Mouse (Mus musculus) stomach, postnatal 0 days (tissue): ENCODE data around the gene Vmn1r23. TPM values are rescaled to one million over a fixed set of nuclear protein-coding genes. Genes with fewer than 3 reads are reported as not detected.
"Not testable (repeated sequence)": the region's sequence is repeated elsewhere in the genome, so short reads cannot be mapped to it uniquely, and the experiment has no call there.

Experiments
- ATAC-seq: fragments of 200-750 bp; cut with Nextera tagmentation; 2 replicates; pipeline ENCODE4 v1.8.0; 2017; ENCODE audit not compliant: low FRiP score, low TSS enrichment
- DNase-seq: peaks from one replicate; pipeline ENCODE4 v3.0.0-alpha.2; 2016; ENCODE audit warnings: low spot score
- H3K27ac ChIP-seq: fragments of 300-500 bp; sonication (generic); replicated peaks from 2 replicates; pipeline ENCODE4 v1.5.1; 2014; ENCODE audit warnings: mild to moderate bottlenecking, control low read depth
- H3K27me3 ChIP-seq: fragments of 300-500 bp; sonication (generic); 2 replicates; pipeline ENCODE4 v1.6.1; 2014; ENCODE audit warnings: low read length; ENCODE audit not compliant: control insufficient read depth, insufficient read depth
- H3K36me3 ChIP-seq: fragments of 300-500 bp; sonication (generic); 2 replicates; pipeline ENCODE4 v1.6.1; 2014; ENCODE audit warnings: low read length, mixed read lengths; ENCODE audit not compliant: control insufficient read depth, insufficient read depth
- H3K4me1 ChIP-seq: fragments of 300-500 bp; sonication (generic); replicated peaks from 2 replicates; pipeline ENCODE4 v1.6.1; 2014; ENCODE audit warnings: antibody characterized with exemption; ENCODE audit not compliant: control insufficient read depth, insufficient read depth
- H3K4me2 ChIP-seq: fragments of 300-500 bp; sonication (generic); replicated peaks from 2 replicates; pipeline ENCODE4 v1.6.1; 2014; ENCODE audit warnings: low read depth, mild to moderate bottlenecking, control low read depth, moderate library complexity
- H3K4me3 ChIP-seq: fragments of 300-500 bp; sonication (generic); 2 replicates; pipeline ENCODE4 v1.5.1; 2014; ENCODE audit warnings: low read depth, low read length, control low read depth
- H3K9ac ChIP-seq: fragments of 300-500 bp; sonication (generic); 2 replicates; pipeline ENCODE4 v1.6.1; 2014; ENCODE audit warnings: mild to moderate bottlenecking, low read length, control low read depth, mixed read lengths
- H3K9me3 ChIP-seq: fragments of 300-500 bp; sonication (generic); 2 replicates; pipeline ENCODE4 v1.6.1; 2016; ENCODE audit warnings: low read length; ENCODE audit not compliant: control insufficient read depth
- CTCF ChIP-seq: IDR thresholded peaks from 2 replicates; pipeline ENCODE4 v1.5.1; 2016; ENCODE audit warnings: antibody characterized with exemption, low read depth, mild to moderate bottlenecking, moderate library complexity
- EP300 ChIP-seq: optimal IDR thresholded peaks from 2 replicates; pipeline ENCODE3; 2016; ENCODE audit warnings: antibody characterized with exemption
- WGBS: fragments of 180-500 bp; shearing (Covaris S2); extraction: QIAGEN DNeasy Blood & Tissue Kit; methylation state at CpG from one replicate; pipeline ENCODE4 v1.1.7; 2014; 5-methylcytosine and 5-hydroxymethylcytosine counted together
- polyA plus RNA-seq: library from polyadenylated mRNA; unstranded; fragments of >200 nt; fragmentation: Nextera tagmentation; extraction: Ambion mirVana; gene quantifications from 2 replicates; pipeline ENCODE4 v1.2.1, GENCODE M21; 2015

Vmn1r23 gene
- polyA plus RNA-seq = not detected in 2 replicates

- DNase-seq (no peak), ATAC-seq (no peak)
- WGBS = 94% methylated on average over 1 of the region's 1 CpGs
- no peak within 1 kb of the TSS for H3K4me3 ChIP-seq
- H3K4me1 ChIP-seq = no peaks in the 10 kb centered on the region
- H3K36me3 ChIP-seq = no peaks in the 10 kb centered on the region
- H3K27ac ChIP-seq = no peak within 1 kb of the TSS
- no peaks in the 10 kb centered on the region for H3K27me3 ChIP-seq
- H3K4me2 ChIP-seq = no peak within 1 kb of the TSS
- TF ChIP-seq EP300 (no peak), CTCF (no peak)
- no peak within 1 kb of the TSS for H3K9ac ChIP-seq
- no peaks in the 10 kb centered on the region for H3K9me3 ChIP-seq
Measured at GRCm38 (mm10) chr6:57926738-57927137, at the start of gene Vmn1r23. TSS of gene Vmn1r23 (minus strand) at chr6:57926838.

- not testable (repeated sequence) for H3K4me3 ChIP-seq, H3K9me3 ChIP-seq, H3K9ac ChIP-seq, DNase-seq, ATAC-seq, H3K27me3 ChIP-seq, H3K27ac ChIP-seq, H3K4me1 ChIP-seq, H3K4me2 ChIP-seq, H3K36me3 ChIP-seq
- WGBS = 63% methylated on average over 1 of the region's 1 CpGs
Measured at GRCm38 (mm10) chr6:57961403-57961802, 34.8 kb upstream of the Vmn1r23 start, which contains the start of gene Vmn1r24. TSS of gene Vmn1r24 (minus strand) at chr6:57961503.

- no peak for TF ChIP-seq CTCF
- no peak for TF ChIP-seq EP300
- H3K4me1 ChIP-seq = no peaks in the 10 kb centered on the region
- H3K9me3 ChIP-seq = no peaks in the 10 kb centered on the region
- 76% methylated on average over 1 of the region's 1 CpGs for WGBS
- no peak within 1 kb of the TSS for H3K27ac ChIP-seq
- no peaks in the 10 kb centered on the region for H3K36me3 ChIP-seq
- ATAC-seq = no peak
- H3K4me2 ChIP-seq = no peak within 1 kb of the TSS
- no peaks in the 10 kb centered on the region for H3K27me3 ChIP-seq
- no peak within 1 kb of the TSS for H3K4me3 ChIP-seq
- H3K9ac ChIP-seq = no peak within 1 kb of the TSS
- no peak for DNase-seq
Measured at GRCm38 (mm10) chr6:57907928-57908327, 18.7 kb downstream of the Vmn1r23 start, which contains the start of gene Vmn1r22. TSS of gene Vmn1r22 (minus strand) at chr6:57908028.

Other genes starting within 250 kb of the Vmn1r23 start
- gene Pyurf, start 234.8 kb downstream of the Vmn1r23 start, polyA plus RNA-seq = 16.2 and 16.3 TPM in 2 replicates
- gene Lancl2, start 224.3 kb downstream of the Vmn1r23 start, polyA plus RNA-seq = 9.6 and 9.8 TPM in 2 replicates
- gene Vopp1, start 101.7 kb downstream of the Vmn1r23 start, polyA plus RNA-seq = 24.3 and 28.4 TPM in 2 replicates
- not detected in 2 replicates for gene Vmn1r21, start 76.5 kb downstream of the Vmn1r23 start, polyA plus RNA-seq
- gene Vmn1r22, start 18.8 kb downstream of the Vmn1r23 start, polyA plus RNA-seq = not detected in 2 replicates
- gene Vmn1r24, start 34.7 kb upstream of the Vmn1r23 start, polyA plus RNA-seq = not detected in 2 replicates
- not detected in 2 replicates for gene Vmn1r25, start 54.0 kb upstream of the Vmn1r23 start, polyA plus RNA-seq
- gene Vmn1r26, start 88.3 kb upstream of the Vmn1r23 start, polyA plus RNA-seq = not detected in 2 replicates